Comparison of ENCODE assay signal across 8 mouse cellular contexts in genomic region chr11:33614218-33614617, GRCm38 (mm10). TPM values are rescaled to one million over a fixed set of nuclear protein-coding genes. Genes with fewer than 3 reads are reported as not detected.
DNase-seq lines count a peak whose midpoint lies in the region; ATAC-seq lines count a peak whose summit lies in the region.

No protein-coding gene starts in this region.

- H3K4me1 ChIP-seq in intestine, embryonic 15.5 days (replicated peaks) = no peaks in the 10 kb centered on the region
- no peaks in the 10 kb centered on the region for H3K4me1 ChIP-seq in midbrain, embryonic 10.5 days

- H3K36me3 ChIP-seq in intestine, embryonic 15.5 days = no peaks in the 10 kb centered on the region
- no peaks in the 10 kb centered on the region for H3K36me3 ChIP-seq in midbrain, embryonic 10.5 days

- 6% methylated on average over 15 of the region's 15 CpGs for WGBS in intestine, embryonic 15.5 days
- WGBS in midbrain, embryonic 10.5 days = 9% methylated on average over 15 of the region's 15 CpGs

- no peak overlapping the region for H3K27ac ChIP-seq in intestine, embryonic 15.5 days
- no peak overlapping the region for H3K27ac ChIP-seq in midbrain, embryonic 10.5 days (replicated peaks)

- no peak overlapping the region for H3K9ac ChIP-seq in intestine, embryonic 15.5 days

- H3K9me3 ChIP-seq in intestine, embryonic 15.5 days = no peaks in the 10 kb centered on the region
- H3K9me3 ChIP-seq in midbrain, embryonic 10.5 days (replicated peaks) = no peaks in the 10 kb centered on the region

- peak; percentile 67 for DNase-seq in adrenal gland, adult 2 months
- DNase-seq in cerebellum, postnatal 36 days = peak; percentile 66 to 70
- DNase-seq in gastrocnemius, postnatal 10 days = peak; percentile 75
- peak; percentile 8 to 67 for DNase-seq in left cerebral cortex, adult 8-10 months (ENCODE audit: low spot score in 2 of 2)
- DNase-seq in midbrain, embryonic 10.5 days (ENCODE audit: low spot score) = peak; percentile 82
- peak; percentile 76 for DNase-seq in right cerebral cortex, postnatal 4 days

- H3K4me2 ChIP-seq in intestine, embryonic 15.5 days (replicated peaks) = no peak overlapping the region

- H3K27me3 ChIP-seq in intestine, embryonic 15.5 days (replicated peaks) = no peaks in the 10 kb centered on the region
- no peaks in the 10 kb centered on the region for H3K27me3 ChIP-seq in midbrain, embryonic 10.5 days (ENCODE audit: low read depth, poor library complexity, severe bottlenecking)

- peak; percentile 55 for ATAC-seq in intestine, embryonic 15.5 days
- no peak for ATAC-seq in inflammation-experienced regulatory T-cells, adult 6 months

- H3K4me3 ChIP-seq in intestine, embryonic 15.5 days (replicated peaks) = no peak overlapping the region
- no peak overlapping the region for H3K4me3 ChIP-seq in midbrain, embryonic 10.5 days

RNA-seq across cellular contexts. Expression of gene D130052B06Rik, which starts 15.1 kb away (rescaled TPM):
- not detected for total RNA-seq in adrenal gland, adult 2 months (2021)
- polyA plus RNA-seq in adrenal gland, adult 2 months (2012; rRNA removed) = not detected in 2 replicates
- total RNA-seq in gastrocnemius, postnatal 10 days (2021) = not detected
- polyA plus RNA-seq in intestine, embryonic 15.5 days (2015; fragmentation: Nextera tagmentation; extraction: Ambion mirVana) = not detected in 2 replicates
- total RNA-seq in left cerebral cortex, adult 8-10 months (2022) = not detected
- polyA plus RNA-seq in midbrain, embryonic 10.5 days (2016; fragmentation: Nextera tagmentation; extraction: Ambion mirVana) = 0.06 TPM in 1 of 2 replicates, not detected in the other
- not detected for polyA plus RNA-seq in inflammation-experienced regulatory T-cells, adult 6 months (2017; shearing (Covaris generic))

RNA-seq across cellular contexts. Expression of gene Gabrp, which starts 35.5 kb away (rescaled TPM):
- not detected for total RNA-seq in adrenal gland, adult 2 months (2021)
- not detected in 2 replicates for polyA plus RNA-seq in adrenal gland, adult 2 months (2012; rRNA removed)
- total RNA-seq in gastrocnemius, postnatal 10 days (2021) = not detected
- 0.05 and 0.08 TPM in 2 replicates for polyA plus RNA-seq in intestine, embryonic 15.5 days (2015; fragmentation: Nextera tagmentation; extraction: Ambion mirVana)
- not detected for total RNA-seq in left cerebral cortex, adult 8-10 months (2022)
- polyA plus RNA-seq in midbrain, embryonic 10.5 days (2016; fragmentation: Nextera tagmentation; extraction: Ambion mirVana) = 0.86 and 3.3 TPM in 2 replicates
- not detected for polyA plus RNA-seq in inflammation-experienced regulatory T-cells, adult 6 months (2017; shearing (Covaris generic))
